Mouse (Mus musculus) cerebellum, adult 2 months (tissue): ENCODE data around the gene Gh. TPM values are rescaled to one million over a fixed set of nuclear protein-coding genes. Genes with fewer than 3 reads are reported as not detected.

ENCODE experiments used
- DNase-seq, 2 experiments: peaks; one replicate each; pipeline ENCODE4 v3.0.0; 2021
- H3K27ac ChIP-seq: fragments of 200-500 bp; 2 replicates; pipeline ENCODE4 v1.5.1; 2012; ENCODE audit warnings: low read length, control low read depth, inconsistent platforms; ENCODE audit not compliant: insufficient read depth
- H3K27me3 ChIP-seq: fragments of 200-500 bp; 2 replicates; pipeline ENCODE4 v1.6.1; 2012; ENCODE audit warnings: inconsistent platforms, mild to moderate bottlenecking, low read length, moderate library complexity; ENCODE audit not compliant: control insufficient read depth, insufficient read depth
- H3K4me1 ChIP-seq: fragments of 200-500 bp; 2 replicates; pipeline ENCODE4 v1.6.1; 2011; ENCODE audit warnings: low read length; ENCODE audit not compliant: control insufficient read depth, insufficient read depth
- H3K4me3 ChIP-seq: fragments of 200-500 bp; replicated peaks from 2 replicates; pipeline ENCODE3; 2011; ENCODE audit warnings: mild to moderate bottlenecking, low read depth, low read length, control low read depth; ENCODE audit not compliant: insufficient read depth
- CTCF ChIP-seq: fragments of 200-500 bp; IDR thresholded peaks from 2 replicates; pipeline ENCODE4 v1.5.1; 2011; ENCODE audit warnings: low read depth, mild to moderate bottlenecking, control low read depth, low read length, moderate library complexity, borderline replicate concordance; ENCODE audit not compliant: insufficient read depth
- POLR2A ChIP-seq: fragments of 200-500 bp; IDR thresholded peaks from 2 replicates; pipeline ENCODE4 v1.6.1; 2011; ENCODE audit warnings: low read length, control low read depth, borderline replicate concordance; ENCODE audit not compliant: insufficient read depth
- WGBS: fragments of 180-500 bp; shearing (Covaris S2); methylation state at CpG from one replicate; pipeline ENCODE4 v1.1.7; 2018; 5-methylcytosine and 5-hydroxymethylcytosine counted together
- polyA plus RNA-seq: library from polyadenylated mRNA; depleted of rRNA; stranded (reverse); fragments of >200 nt; gene quantifications from 2 replicates; pipeline ENCODE4 v1.2.3, GENCODE M21; 2012; rRNA removed

Gh gene
- polyA plus RNA-seq, 1 experiment: not detected

DNA sequence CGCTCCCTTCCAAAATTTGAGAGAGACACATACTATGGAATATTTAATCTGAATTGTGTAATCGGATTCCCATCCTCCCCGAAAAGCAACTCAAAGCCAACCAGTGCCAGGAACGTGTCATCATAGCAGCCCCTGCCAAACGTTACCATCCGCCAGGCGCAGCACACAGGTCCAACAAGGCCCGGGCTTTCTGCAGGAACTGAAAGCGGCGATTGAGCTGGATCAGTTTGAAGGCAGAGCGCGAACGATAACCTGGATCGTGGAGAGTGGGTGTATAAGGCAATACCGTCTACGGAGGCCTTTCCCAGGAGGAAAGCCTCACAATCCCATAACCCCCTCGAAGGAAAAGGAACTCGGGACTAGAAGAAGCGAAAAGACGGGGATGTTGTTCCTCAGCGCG, 46.5 kb downstream of the Gh start:
- H3K27me3 ChIP-seq: no peaks in the 10 kb centered on the region
- 1% methylated on average over 22 of the region's 22 CpGs for WGBS
- no peak overlapping the region for H3K27ac ChIP-seq
- no peaks in the 10 kb centered on the region for H3K4me1 ChIP-seq
- DNase-seq: no peak
- H3K4me3 ChIP-seq: peak overlapping the region; percentile 85
- TF ChIP-seq CTCF: no peak
- no peak for TF ChIP-seq POLR2A

- no peaks in the 10 kb centered on the region for H3K4me1 ChIP-seq
- 15% methylated on average over 2 of the region's 2 CpGs for WGBS
- H3K27ac ChIP-seq: no peak overlapping the region
- no peaks in the 10 kb centered on the region for H3K27me3 ChIP-seq
- DNase-seq: no peak
- no peak overlapping the region for H3K4me3 ChIP-seq
- no peak for TF ChIP-seq CTCF
- TF ChIP-seq POLR2A: no peak
Observed at GRCm38 (mm10) chr11:106254767-106255166, 46.9 kb downstream of the Gh start.

Other genes starting within 250 kb of the Gh start
- 14.3 and 17.7 TPM in 2 replicates for gene Taco1, start 235.8 kb downstream of the Gh start, polyA plus RNA-seq
- gene Map3k3, start 217.3 kb downstream of the Gh start, polyA plus RNA-seq: 33.8 and 34.0 TPM in 2 replicates
- gene Gm10840, start 141.0 kb downstream of the Gh start, polyA plus RNA-seq: not detected in 2 replicates
- 36.1 and 41.1 TPM in 2 replicates for gene Limd2, start 141.0 kb downstream of the Gh start, polyA plus RNA-seq
- gene Strada, start 99.7 kb downstream of the Gh start, polyA plus RNA-seq: 58.2 and 65.4 TPM in 2 replicates
- 82.4 and 88.8 TPM in 2 replicates for gene Ccdc47, start 85.5 kb downstream of the Gh start, polyA plus RNA-seq
- 45.4 and 45.6 TPM in 2 replicates for gene Ddx42, start 84.9 kb downstream of the Gh start, polyA plus RNA-seq
- gene Ftsj3, start 45.8 kb downstream of the Gh start, polyA plus RNA-seq: 21.3 and 22.8 TPM in 2 replicates
- 307 and 343 TPM in 2 replicates for gene Psmc5, start 45.7 kb downstream of the Gh start, polyA plus RNA-seq
- gene Smarcd2, start 28.9 kb downstream of the Gh start, polyA plus RNA-seq: 114 and 144 TPM in 2 replicates
- 0.36 and 0.43 TPM in 2 replicates for gene Tcam1, start 25.2 kb downstream of the Gh start, polyA plus RNA-seq
- 0.38 and 0.70 TPM in 2 replicates for gene Cd79b, start 12.9 kb upstream of the Gh start, polyA plus RNA-seq
- 0.02 and 0.16 TPM in 2 replicates for gene Scn4a, start 51.4 kb upstream of the Gh start, polyA plus RNA-seq
- 0.87 and 0.89 TPM in 2 replicates for gene Prr29, start 63.6 kb upstream of the Gh start, polyA plus RNA-seq
- 6.8 and 7.0 TPM in 2 replicates for gene Icam2, start 86.2 kb upstream of the Gh start, polyA plus RNA-seq
- gene Ern1, start 186.0 kb upstream of the Gh start, polyA plus RNA-seq: 7.6 and 8.6 TPM in 2 replicates